Mouse (Mus musculus): Measurements from ENCODE around the gene Grin3a. TPM values are rescaled to one million over a fixed set of nuclear protein-coding genes. Genes with fewer than 3 reads are reported as not detected.
A peak's percentile ranks its signal among the peaks of the same experiment; 100 is the strongest.

Gene Grin3a
- polyA plus RNA-seq, 1 experiment, result 11.9 TPM

DNA sequence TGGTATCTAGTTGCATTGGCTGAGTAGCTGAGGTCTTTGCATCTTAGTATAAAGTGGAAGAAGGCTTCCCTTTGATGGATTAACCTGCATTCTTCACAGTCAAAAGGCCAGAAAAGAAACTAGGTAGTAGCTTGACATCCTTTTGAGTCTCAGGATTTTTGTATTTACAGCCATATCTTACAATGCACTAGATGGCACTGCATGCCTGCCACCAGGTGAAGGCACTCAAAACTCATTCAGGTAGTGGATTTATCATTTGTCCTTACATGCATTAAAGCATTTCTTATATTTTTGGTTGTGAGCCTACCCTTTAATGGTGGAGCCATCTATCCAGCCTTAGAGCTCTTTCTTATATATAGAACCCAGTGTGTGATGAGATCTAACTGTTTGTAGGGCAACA, 13.5 kb downstream of the Grin3a start:
- Histone ChIP-seq H3K27me3 (ENCODE audit: control insufficient read depth, insufficient read depth, low read length) (no peaks in the 10 kb centered on the region), H3K4me1 (ENCODE audit: control insufficient read depth, insufficient read depth, low read length) (no peaks in the 10 kb centered on the region), H3K4me3 (replicated peaks; ENCODE audit: insufficient read depth, low read depth, low read length) (no peak overlapping the region), H3K27ac (ENCODE audit: insufficient read depth, low read length) (no peak overlapping the region)
- no peak for DNase-seq
- no peak for TF ChIP-seq CTCF (IDR thresholded peaks at IDR 0.05; ENCODE audit: borderline replicate concordance, insufficient read depth, low read depth, low read length)

DNA sequence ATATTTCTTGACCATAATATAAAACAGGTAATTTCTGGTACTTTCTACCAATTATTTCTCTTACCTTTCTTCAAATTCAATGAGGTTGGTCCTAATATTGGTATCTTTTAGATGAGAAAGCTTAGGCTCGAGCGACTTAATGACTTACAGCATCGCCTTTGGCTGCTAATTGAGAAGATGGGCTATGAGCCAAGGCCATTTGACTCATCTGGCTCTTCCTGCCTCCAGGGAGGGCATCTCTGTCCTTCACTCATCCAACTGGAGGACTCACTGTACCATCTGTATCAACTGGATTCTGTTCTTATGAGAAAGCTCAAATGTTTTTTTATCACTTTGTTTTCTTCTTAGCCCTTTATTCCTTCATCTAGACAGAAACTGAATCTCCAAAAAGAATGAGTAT, 31.7 kb downstream of the Grin3a start:
- DNase-seq, result peak in 1 of 2 experiments; percentile 5
- WGBS, result 10% methylated on average over 3 of the region's 3 CpGs
- H3K4me3 ChIP-seq (replicated peaks; ENCODE audit: insufficient read depth, low read depth, low read length), result no peak overlapping the region
- H3K27me3 ChIP-seq (ENCODE audit: control insufficient read depth, insufficient read depth, low read length), result no peaks in the 10 kb centered on the region
- TF ChIP-seq POLR2A (IDR thresholded peaks at IDR 0.05; ENCODE audit: borderline replicate concordance, insufficient read depth, low read length) (no peak), CTCF (IDR thresholded peaks at IDR 0.05; ENCODE audit: borderline replicate concordance, insufficient read depth, low read depth, low read length) (no peak)
- H3K27ac ChIP-seq (ENCODE audit: insufficient read depth, low read length), result no peak overlapping the region
- H3K4me1 ChIP-seq (ENCODE audit: control insufficient read depth, insufficient read depth, low read length), result no peaks in the 10 kb centered on the region

DNA sequence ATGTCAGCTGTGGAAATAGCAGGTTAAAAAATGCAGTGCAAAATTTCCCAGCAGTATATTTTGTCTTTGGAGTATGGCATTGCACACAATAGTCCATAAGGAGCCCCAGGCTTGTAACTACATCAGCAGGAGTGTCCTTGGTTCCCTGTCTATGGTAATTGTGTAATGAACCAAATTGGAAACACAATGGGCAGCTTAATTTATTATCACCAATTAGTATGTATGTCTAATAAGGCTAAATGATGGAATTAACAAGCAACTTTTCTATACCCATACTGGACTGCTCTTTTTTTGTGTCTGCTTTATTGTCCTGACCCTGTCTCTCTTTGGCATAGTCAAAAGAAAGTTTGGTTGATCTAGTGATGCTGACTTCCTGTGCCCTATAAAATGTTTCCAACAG, 38.8 kb downstream of the Grin3a start:
- H3K27ac ChIP-seq (ENCODE audit: insufficient read depth, low read length), result no peak overlapping the region
- no peak overlapping the region for H3K4me3 ChIP-seq (replicated peaks; ENCODE audit: insufficient read depth, low read depth, low read length)
- H3K4me1 ChIP-seq (ENCODE audit: control insufficient read depth, insufficient read depth, low read length), result no peaks in the 10 kb centered on the region
- no peak for DNase-seq
- H3K27me3 ChIP-seq (ENCODE audit: control insufficient read depth, insufficient read depth, low read length), result no peaks in the 10 kb centered on the region
- TF ChIP-seq CTCF (IDR thresholded peaks at IDR 0.05; ENCODE audit: borderline replicate concordance, insufficient read depth, low read depth, low read length) (no peak), POLR2A (IDR thresholded peaks at IDR 0.05; ENCODE audit: borderline replicate concordance, insufficient read depth, low read length) (no peak)

DNA sequence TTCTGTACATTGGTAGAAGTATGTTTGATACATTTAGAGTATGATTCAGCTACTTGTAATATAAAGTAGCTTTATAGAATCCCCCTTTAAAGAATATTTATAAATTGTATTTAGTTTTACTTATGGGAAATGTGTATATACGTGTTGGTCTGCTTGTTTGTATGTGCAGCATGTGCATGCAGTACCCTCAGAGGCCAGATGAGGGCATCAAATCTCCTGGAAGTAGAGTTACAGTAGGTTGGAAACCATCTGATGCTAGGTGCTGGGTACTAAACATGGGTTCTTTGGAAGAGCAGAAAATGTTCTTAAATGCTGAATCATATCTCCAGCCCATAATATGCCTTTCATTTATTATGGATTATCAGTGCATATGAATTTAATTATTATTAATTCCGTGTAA, 46.2 kb downstream of the Grin3a start:
- WGBS, result 91% methylated on average over 2 of the region's 2 CpGs
- TF ChIP-seq POLR2A (IDR thresholded peaks at IDR 0.05; ENCODE audit: borderline replicate concordance, insufficient read depth, low read length), result no peak
- no peak for TF ChIP-seq CTCF (IDR thresholded peaks at IDR 0.05; ENCODE audit: borderline replicate concordance, insufficient read depth, low read depth, low read length)
- DNase-seq, result no peak
- Histone ChIP-seq H3K27ac (ENCODE audit: insufficient read depth, low read length) (no peak overlapping the region), H3K27me3 (ENCODE audit: control insufficient read depth, insufficient read depth, low read length) (no peaks in the 10 kb centered on the region), H3K4me3 (replicated peaks; ENCODE audit: insufficient read depth, low read depth, low read length) (no peak overlapping the region), H3K4me1 (ENCODE audit: control insufficient read depth, insufficient read depth, low read length) (no peaks in the 10 kb centered on the region)

GRCm38 (mm10) chr4:49788971-49789370, 56.6 kb downstream of the Grin3a start:
- Histone ChIP-seq H3K27ac (ENCODE audit: insufficient read depth, low read length) (no peak overlapping the region), H3K4me3 (replicated peaks; ENCODE audit: insufficient read depth, low read depth, low read length) (no peak overlapping the region), H3K4me1 (ENCODE audit: control insufficient read depth, insufficient read depth, low read length) (no peaks in the 10 kb centered on the region), H3K27me3 (ENCODE audit: control insufficient read depth, insufficient read depth, low read length) (no peaks in the 10 kb centered on the region)
- TF ChIP-seq CTCF (IDR thresholded peaks at IDR 0.05; ENCODE audit: borderline replicate concordance, insufficient read depth, low read depth, low read length) (no peak), POLR2A (IDR thresholded peaks at IDR 0.05; ENCODE audit: borderline replicate concordance, insufficient read depth, low read length) (no peak)
- WGBS, result 80% methylated on average over 2 of the region's 2 CpGs
- no peak for DNase-seq

DNA sequence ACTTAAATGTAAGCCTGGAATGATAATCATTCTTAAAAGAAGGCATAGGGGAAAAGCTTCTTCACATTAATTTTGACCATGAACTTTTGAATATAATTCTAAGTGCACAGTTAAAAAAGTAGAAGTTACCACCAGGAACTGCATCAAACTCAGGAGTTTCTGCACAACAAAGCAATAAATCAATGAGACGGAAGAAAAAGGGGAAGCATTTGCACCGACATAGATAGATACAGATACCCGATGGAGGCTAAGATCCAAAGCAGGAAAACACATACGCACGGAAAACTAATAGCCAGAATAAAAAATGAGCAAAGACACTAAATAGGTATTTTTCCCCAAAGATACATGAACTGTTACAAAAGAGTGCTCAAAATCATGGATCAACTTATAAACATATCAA, 102.7 kb downstream of the Grin3a start:
- Histone ChIP-seq H3K4me1 (ENCODE audit: control insufficient read depth, insufficient read depth, low read length) (no peaks in the 10 kb centered on the region), H3K27ac (ENCODE audit: insufficient read depth, low read length) (no peak overlapping the region), H3K27me3 (ENCODE audit: control insufficient read depth, insufficient read depth, low read length) (no peaks in the 10 kb centered on the region), H3K4me3 (replicated peaks; ENCODE audit: insufficient read depth, low read depth, low read length) (no peak overlapping the region)
- 88% methylated on average over 5 of the region's 5 CpGs for WGBS
- TF ChIP-seq CTCF (IDR thresholded peaks at IDR 0.05; ENCODE audit: borderline replicate concordance, insufficient read depth, low read depth, low read length) (no peak), POLR2A (IDR thresholded peaks at IDR 0.05; ENCODE audit: borderline replicate concordance, insufficient read depth, low read length) (no peak)
- no peak for DNase-seq

DNA sequence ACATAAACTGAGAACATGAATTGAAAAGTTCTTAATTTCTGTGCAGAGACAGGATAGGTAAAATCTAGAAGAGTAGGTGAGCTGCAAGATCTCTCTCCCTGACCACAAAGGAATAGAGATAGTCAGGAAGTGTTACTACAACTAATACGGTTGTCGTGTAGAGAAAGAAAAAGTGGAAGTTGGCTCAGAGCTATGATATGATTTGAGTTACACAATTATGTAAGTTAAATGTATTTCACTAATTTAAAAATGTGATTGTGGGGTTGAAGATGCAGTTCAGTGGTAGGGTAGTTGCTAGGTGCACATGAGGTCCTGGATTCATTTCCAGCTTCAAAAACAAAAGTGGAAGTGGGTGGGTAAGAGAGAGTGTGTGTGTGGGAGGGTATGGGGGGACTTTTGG, 103.6 kb downstream of the Grin3a start:
- Histone ChIP-seq H3K4me3 (replicated peaks; ENCODE audit: insufficient read depth, low read depth, low read length) (no peak overlapping the region), H3K27me3 (ENCODE audit: control insufficient read depth, insufficient read depth, low read length) (no peaks in the 10 kb centered on the region), H3K4me1 (ENCODE audit: control insufficient read depth, insufficient read depth, low read length) (no peaks in the 10 kb centered on the region), H3K27ac (ENCODE audit: insufficient read depth, low read length) (no peak overlapping the region)
- TF ChIP-seq POLR2A (IDR thresholded peaks at IDR 0.05; ENCODE audit: borderline replicate concordance, insufficient read depth, low read length) (no peak), CTCF (IDR thresholded peaks at IDR 0.05; ENCODE audit: borderline replicate concordance, insufficient read depth, low read depth, low read length) (no peak)
- whole genome bisulfite sequencing, result 92% methylated on average over 2 of the region's 2 CpGs
- DNase-seq, result no peak

GRCm38 (mm10) chr4:49740796-49741766, 104.5 kb downstream of the Grin3a start:
- no peaks in the 10 kb centered on the region for H3K4me1 ChIP-seq (ENCODE audit: control insufficient read depth, insufficient read depth, low read length)
- H3K27me3 ChIP-seq (ENCODE audit: control insufficient read depth, insufficient read depth, low read length), result no peaks in the 10 kb centered on the region
- H3K27ac ChIP-seq (ENCODE audit: insufficient read depth, low read length), result no peak overlapping the region
- no peak overlapping the region for H3K4me3 ChIP-seq (replicated peaks; ENCODE audit: insufficient read depth, low read depth, low read length)
- 19% methylated on average over 5 of the region's 5 CpGs for WGBS
- peak in 1 of 2 experiments; percentile 14 for DNase-seq
- TF ChIP-seq CTCF (IDR thresholded peaks at IDR 0.05; ENCODE audit: borderline replicate concordance, insufficient read depth, low read depth, low read length), result no peak
- no peak for TF ChIP-seq POLR2A (IDR thresholded peaks at IDR 0.05; ENCODE audit: borderline replicate concordance, insufficient read depth, low read length)

Data from cerebellum, adult 2 months (tissue).